Mouse (Mus musculus) heart, embryonic 15.5 days (tissue): Measurements from ENCODE around the gene Cptp. TPM values are rescaled to one million over a fixed set of nuclear protein-coding genes. Genes with fewer than 3 reads are reported as not detected.
A peak's percentile ranks its signal among the peaks of the same experiment; 100 is the strongest.

Experiments used
- ATAC-seq: fragments of 200-750 bp; cut with Nextera tagmentation; replicated peaks from 2 replicates; pipeline ENCODE4 v1.8.0; 2017; ENCODE audit warnings: low read depth, moderate TSS enrichment; ENCODE audit not compliant: insufficient number of reproducible peaks, insufficient read depth, low FRiP score
- H3K27ac ChIP-seq: fragments of 300-500 bp; sonication (generic); 2 replicates; pipeline ENCODE4 v1.5.1; 2015; ENCODE audit warnings: mild to moderate bottlenecking, inconsistent platforms
- H3K27me3 ChIP-seq: fragments of 300-500 bp; sonication (generic); 2 replicates; pipeline ENCODE4 v1.6.1; 2015; ENCODE audit warnings: inconsistent platforms
- H3K36me3 ChIP-seq: fragments of 300-500 bp; sonication (generic); 2 replicates; pipeline ENCODE4 v1.6.1; 2015; ENCODE audit warnings: mild to moderate bottlenecking, inconsistent platforms
- H3K4me1 ChIP-seq: fragments of 300-500 bp; sonication (generic); replicated peaks from 2 replicates; pipeline ENCODE4 v1.6.1; 2015; ENCODE audit warnings: inconsistent platforms
- H3K4me2 ChIP-seq: fragments of 300-500 bp; sonication (generic); 2 replicates; pipeline ENCODE4 v1.6.1; 2015; ENCODE audit warnings: inconsistent platforms, mild to moderate bottlenecking, moderate library complexity
- H3K4me3 ChIP-seq: fragments of 300-500 bp; sonication (generic); 2 replicates; pipeline ENCODE4 v1.5.1; 2015; ENCODE audit warnings: mild to moderate bottlenecking, inconsistent platforms
- H3K9ac ChIP-seq: fragments of 300-500 bp; sonication (generic); 2 replicates; pipeline ENCODE4 v1.6.1; 2015; ENCODE audit warnings: mild to moderate bottlenecking, inconsistent platforms
- H3K9me3 ChIP-seq: fragments of 300-500 bp; sonication (generic); replicated peaks from 2 replicates; pipeline ENCODE4 v1.6.1; 2016; ENCODE audit warnings: inconsistent platforms
- WGBS: fragments of 180-500 bp; shearing (Covaris S2); methylation state at CpG from one replicate; pipeline ENCODE4 v1.1.7; 2015; ENCODE audit warnings: mixed read lengths; 5-methylcytosine and 5-hydroxymethylcytosine counted together
- polyA plus RNA-seq: library from polyadenylated mRNA; unstranded; fragments of >200 nt; fragmentation: Nextera tagmentation; extraction: Ambion mirVana; gene quantifications from 2 replicates; pipeline ENCODE4 v1.2.1, GENCODE M21; 2015

The Cptp gene
- polyA plus RNA-seq, 1 experiment from 2014 or later: 7.8 TPM

GRCm38 (mm10) chr4:155840076-155841002, 28.9 kb downstream of the Cptp start:
- ATAC-seq: 0 out of 2 replicates have a peak, but pooled peaks have one; percentile 1
- peak overlapping the region; percentile 62 for H3K9ac ChIP-seq
- WGBS: 13% methylated on average over 8 of the region's 8 CpGs
- H3K27me3 ChIP-seq: peaks cover 5% of the 10 kb centered on the region; the same call in 1 of the 2 replicates
- H3K4me1 ChIP-seq: peaks cover 42% of the 10 kb centered on the region
- peak overlapping the region; percentile 53 for H3K4me3 ChIP-seq
- no peaks in the 10 kb centered on the region for H3K9me3 ChIP-seq
- H3K4me2 ChIP-seq: peak overlapping the region; percentile 85
- H3K36me3 ChIP-seq: peaks cover 2% of the 10 kb centered on the region; the same call in 1 of the 2 replicates
- peak overlapping the region; percentile 85 for H3K27ac ChIP-seq

- Histone ChIP-seq H3K4me3 (peak within 1 kb of the TSS; percentile 53), H3K4me1 (peaks cover 42% of the 10 kb centered on the region), H3K27ac (peak within 1 kb of the TSS; percentile 85), H3K9ac (peak within 1 kb of the TSS; percentile 62), H3K4me2 (peak within 1 kb of the TSS; percentile 85), H3K36me3 (peaks cover 2% of the 10 kb centered on the region; the same call in 1 of the 2 replicates), H3K27me3 (peaks cover 5% of the 10 kb centered on the region; the same call in 1 of the 2 replicates), H3K9me3 (no peaks in the 10 kb centered on the region)
- WGBS: 5% methylated on average over 16 of the region's 16 CpGs
- ATAC-seq: peak; percentile 87
These were observed 29.7 kb downstream of the Cptp start, which contains the start of gene Mxra8 for GRCm38 (mm10) chr4:155839483-155839910. TSS of gene Mxra8 (plus strand) at chr4:155839680.

DNA sequence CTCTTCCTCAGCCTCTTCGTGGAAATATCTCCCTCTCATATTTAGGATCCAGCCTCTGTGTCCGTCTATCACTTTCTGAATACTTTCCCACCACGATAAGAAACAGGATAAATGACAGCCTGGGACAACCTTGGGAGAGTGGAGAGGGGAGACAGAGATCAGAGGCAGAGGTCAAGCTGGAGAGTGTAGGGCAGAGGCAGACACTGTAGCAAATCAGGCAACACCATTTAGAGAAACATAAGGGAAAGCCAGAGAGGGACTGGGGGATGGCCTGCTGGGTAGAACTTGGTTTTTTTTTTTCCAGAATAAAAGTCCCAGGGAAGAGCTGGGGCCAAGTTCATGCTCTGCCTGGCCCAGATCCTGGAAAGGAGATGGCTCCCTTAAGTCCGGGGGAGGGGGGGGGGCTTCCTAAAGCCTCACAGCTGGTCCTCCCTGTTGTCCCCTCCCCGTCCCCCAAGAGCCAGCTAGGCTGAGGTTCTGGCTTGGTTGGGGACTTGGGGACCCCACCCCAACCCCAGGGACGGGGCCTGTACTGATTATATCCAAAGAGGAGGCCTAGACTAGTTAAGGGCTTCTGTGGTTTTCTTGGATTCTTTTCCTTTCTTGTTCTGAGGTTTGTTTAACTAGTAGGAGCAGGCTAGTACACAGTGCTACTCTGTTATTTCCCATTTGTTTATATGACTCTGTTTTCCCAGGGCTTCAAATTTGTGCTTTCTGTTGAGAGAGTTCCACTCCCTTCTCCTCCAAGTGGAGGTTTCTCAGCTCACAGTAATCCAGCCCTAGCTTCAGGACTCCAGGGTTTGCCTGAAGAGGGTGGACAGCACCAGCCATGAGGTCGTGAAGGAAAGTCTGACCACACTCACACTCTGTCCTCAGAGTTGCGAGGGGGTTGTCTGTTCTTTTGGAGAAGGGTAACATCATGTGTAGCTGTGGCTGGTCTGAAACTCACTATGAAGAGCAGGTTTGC, 30.8 kb downstream of the Cptp start:
- peak overlapping the region; percentile 53; the same call in 1 of the 2 replicates for H3K4me3 ChIP-seq
- peak overlapping the region; percentile 85 for H3K27ac ChIP-seq
- 36% methylated on average over 8 of the region's 8 CpGs for WGBS
- H3K27me3 ChIP-seq: peaks cover 5% of the 10 kb centered on the region; the same call in 1 of the 2 replicates
- H3K4me2 ChIP-seq: peak overlapping the region; percentile 85; the same call in 1 of the 2 replicates
- peaks cover 51% of the 10 kb centered on the region for H3K4me1 ChIP-seq
- no peak overlapping the region for H3K9ac ChIP-seq
- no peaks in the 10 kb centered on the region for H3K9me3 ChIP-seq
- no peak for ATAC-seq
- H3K36me3 ChIP-seq: peaks cover 2% of the 10 kb centered on the region; the same call in 1 of the 2 replicates

GRCm38 (mm10) chr4:155837404-155838010, 31.7 kb downstream of the Cptp start:
- Histone ChIP-seq H3K4me1 (peaks cover 60% of the 10 kb centered on the region), H3K9ac (no peak overlapping the region), H3K36me3 (peaks cover 8% of the 10 kb centered on the region; the same call in 1 of the 2 replicates), H3K9me3 (no peaks in the 10 kb centered on the region), H3K27ac (peak overlapping the region; percentile 85), H3K4me2 (peak overlapping the region; percentile 21; the same call in 1 of the 2 replicates), H3K27me3 (peaks cover 5% of the 10 kb centered on the region; the same call in 1 of the 2 replicates), H3K4me3 (no peak overlapping the region)
- peak; percentile 11; the same call in 1 of the 2 replicates for ATAC-seq
- 47% methylated on average over 11 of the region's 11 CpGs for WGBS

- H3K27ac ChIP-seq: peak overlapping the region; percentile 49
- H3K27me3 ChIP-seq: no peaks in the 10 kb centered on the region
- no peak for ATAC-seq
- H3K36me3 ChIP-seq: peaks cover 6% of the 10 kb centered on the region; the same call in 1 of the 2 replicates
- H3K4me2 ChIP-seq: 0 out of 2 replicates have a peak overlapping the region, but pooled peaks have one; percentile 17
- no peak overlapping the region for H3K9ac ChIP-seq
- H3K9me3 ChIP-seq: no peaks in the 10 kb centered on the region
- H3K4me1 ChIP-seq: peaks cover 42% of the 10 kb centered on the region
- no peak overlapping the region for H3K4me3 ChIP-seq
- WGBS: 18% methylated on average over 2 of the region's 2 CpGs
These were observed 35.4 kb downstream of the Cptp start for GRCm38 (mm10) chr4:155833836-155834235.

GRCm38 (mm10) chr4:155833234-155833633, 36.0 kb downstream of the Cptp start:
- no peaks in the 10 kb centered on the region for H3K27me3 ChIP-seq
- WGBS: 86% methylated on average over 4 of the region's 4 CpGs
- H3K9ac ChIP-seq: no peak overlapping the region
- no peak for ATAC-seq
- H3K4me2 ChIP-seq: no peak overlapping the region
- peaks cover 6% of the 10 kb centered on the region; the same call in 1 of the 2 replicates for H3K36me3 ChIP-seq
- no peak overlapping the region for H3K27ac ChIP-seq
- no peak overlapping the region for H3K4me3 ChIP-seq
- H3K4me1 ChIP-seq: peaks cover 37% of the 10 kb centered on the region
- H3K9me3 ChIP-seq: no peaks in the 10 kb centered on the region

- Histone ChIP-seq H3K9ac (peak overlapping the region; percentile 75), H3K4me2 (peak overlapping the region; percentile 83), H3K36me3 (peaks cover 14% of the 10 kb centered on the region; the same call in 1 of the 2 replicates), H3K4me1 (peaks cover 28% of the 10 kb centered on the region), H3K27me3 (no peaks in the 10 kb centered on the region), H3K9me3 (no peaks in the 10 kb centered on the region), H3K27ac (peak overlapping the region; percentile 93; the same call in 1 of the 2 replicates), H3K4me3 (peak overlapping the region; percentile 66)
- no peak for ATAC-seq
- WGBS: 48% methylated on average over 10 of the region's 10 CpGs
These were observed 36.9 kb downstream of the Cptp start for GRCm38 (mm10) chr4:155832321-155832720.

DNA sequence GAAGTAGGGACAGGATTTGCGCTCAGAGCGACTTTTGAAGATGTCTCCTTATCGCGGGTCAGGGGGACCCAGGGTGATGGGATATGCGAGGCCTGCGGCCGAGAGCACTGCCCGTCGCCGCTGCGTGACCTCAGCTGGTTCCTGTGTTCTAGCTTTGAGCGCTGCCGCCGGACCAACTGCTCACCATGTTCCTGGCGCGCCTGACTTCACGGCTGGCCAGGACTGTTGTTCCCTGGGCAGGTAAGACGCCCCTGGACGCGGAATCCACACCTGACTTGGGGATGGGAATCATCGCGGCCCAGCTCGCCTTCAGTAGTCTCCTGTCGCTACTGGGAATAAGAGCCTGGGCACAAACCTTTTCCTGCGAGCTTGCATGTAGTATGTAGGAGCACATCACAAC, 37.4 kb downstream of the Cptp start:
- under 1% methylated on average over 25 of the region's 25 CpGs for WGBS
- ATAC-seq: peak; percentile 17

GRCm38 (mm10) chr4:155831205-155831766, 38.0 kb downstream of the Cptp start, which contains the start of gene Aurkaip1:
TSS of gene Aurkaip1 (plus strand) at chr4:155831272.
- peak within 1 kb of the TSS; percentile 66 for H3K4me3 ChIP-seq
- H3K27me3 ChIP-seq: no peaks in the 10 kb centered on the region
- peak within 1 kb of the TSS; percentile 83 for H3K4me2 ChIP-seq
- no peaks in the 10 kb centered on the region for H3K9me3 ChIP-seq
- peaks cover 24% of the 10 kb centered on the region for H3K36me3 ChIP-seq
- H3K9ac ChIP-seq: peak within 1 kb of the TSS; percentile 75
- ATAC-seq: peak; percentile 93
- under 1% methylated on average over 49 of the region's 49 CpGs for WGBS
- H3K4me1 ChIP-seq: peaks cover 28% of the 10 kb centered on the region
- peak within 1 kb of the TSS; percentile 93 for H3K27ac ChIP-seq

More for the DNA sequence above, 37.4 kb downstream of the Cptp start:
- peak overlapping the region; percentile 83 for H3K4me2 ChIP-seq
- peak overlapping the region; percentile 93 for H3K27ac ChIP-seq
- H3K36me3 ChIP-seq: peaks cover 19% of the 10 kb centered on the region
- H3K9me3 ChIP-seq: no peaks in the 10 kb centered on the region
- peak overlapping the region; percentile 66 for H3K4me3 ChIP-seq
- H3K4me1 ChIP-seq: peaks cover 28% of the 10 kb centered on the region
- H3K9ac ChIP-seq: peak overlapping the region; percentile 75
- no peaks in the 10 kb centered on the region for H3K27me3 ChIP-seq

GRCm38 (mm10) chr4:155830596-155830995, 38.6 kb downstream of the Cptp start:
- Histone ChIP-seq H3K9me3 (no peaks in the 10 kb centered on the region), H3K9ac (no peak overlapping the region), H3K27me3 (no peaks in the 10 kb centered on the region), H3K4me3 (peak overlapping the region; percentile 66), H3K4me2 (peak overlapping the region; percentile 83), H3K27ac (0 out of 2 replicates have a peak overlapping the region, but pooled peaks have one; percentile 15), H3K36me3 (peaks cover 27% of the 10 kb centered on the region), H3K4me1 (peaks cover 28% of the 10 kb centered on the region)
- ATAC-seq: no peak
- WGBS: 51% methylated on average over 8 of the region's 8 CpGs
